In genomic region chr2:146214715-146215114, GRCm38 (mm10) we compare ENCODE assay signal across 10 mouse cellular contexts. TPM values are rescaled to one million over a fixed set of nuclear protein-coding genes. Genes with fewer than 3 reads are reported as not detected.
DNase-seq lines count a peak whose midpoint lies in the region; ATAC-seq and TF ChIP-seq lines count a peak whose summit lies in the region.
"Had no signal": no experiment of that assay in that cellular context is flagged by ENCODE, and none has a peak within 500 bp of the region (broad histone marks: within the 10 kb centered on the region; RNA-seq: fewer than 3 reads in every experiment).

No protein-coding gene starts in this region.

- peak; percentile 54 for DNase-seq in layer of hippocampus, adult 11-12 months (ENCODE audit: low spot score)
- DNase-seq in layer of hippocampus, adult 9-10 months (ENCODE audit: low spot score), result no peak
- peak; percentile 65 for DNase-seq in NIH3T3 (ENCODE audit: low read depth)
- DNase-seq in lung, postnatal 14 days, result peak; percentile 22
- DNase-seq in skeletal muscle tissue, adult 2 months (ENCODE audit: low read depth, low spot score), result peak; percentile 21
- no peak for DNase-seq in urinary bladder, postnatal 10 days (ENCODE audit: low spot score)

- WGBS in intestine, embryonic 16.5 days, result 2% methylated on average over 9 of the region's 9 CpGs

- no peaks in the 10 kb centered on the region for H3K9me3 ChIP-seq in intestine, embryonic 16.5 days (ENCODE audit: control insufficient read depth, low read length)
- H3K9me3 ChIP-seq: embryonic facial prominence, embryonic 15.5 days; limb, embryonic 12.5 days had no signal

- H3K27me3 ChIP-seq in intestine, embryonic 16.5 days (replicated peaks; ENCODE audit: control insufficient read depth, insufficient read depth, low read length), result peaks cover 33% of the 10 kb centered on the region

- TF ChIP-seq POLR2A in cortical plate, adult 2 months (IDR thresholded peaks at IDR 0.05; ENCODE audit: extremely low read depth, insufficient read depth, low read length), result no peak

- peak; percentile 85 for TF ChIP-seq CTCF in cortical plate, adult 2 months (IDR thresholded peaks at IDR 0.05; ENCODE audit: extremely low read depth, insufficient read depth, low read length)

- H3K4me2 ChIP-seq in intestine, embryonic 16.5 days (ENCODE audit: low read depth, low read length), result no peak overlapping the region
- H3K4me2 ChIP-seq: embryonic facial prominence, embryonic 15.5 days; limb, embryonic 12.5 days had no signal

- H3K4me3 ChIP-seq in cortical plate, adult 2 months (ENCODE audit: insufficient read depth, low read length), result no peak overlapping the region
- no peak overlapping the region for H3K4me3 ChIP-seq in intestine, embryonic 16.5 days (ENCODE audit: low read length)
- H3K4me3 ChIP-seq: embryonic facial prominence, embryonic 15.5 days; limb, embryonic 12.5 days had no signal

- peak; percentile 39; the same call in 1 of the 2 replicates for ATAC-seq in intestine, embryonic 16.5 days

- peaks cover 3% of the 10 kb centered on the region; the same call in 1 of the 2 replicates for H3K4me1 ChIP-seq in cortical plate, adult 2 months (ENCODE audit: control insufficient read depth, insufficient read depth, low read length)
- H3K4me1 ChIP-seq in intestine, embryonic 16.5 days (ENCODE audit: control insufficient read depth, insufficient read depth, low read length), result peaks cover 5% of the 10 kb centered on the region; the same call in 1 of the 2 replicates

- no peaks in the 10 kb centered on the region for H3K36me3 ChIP-seq in intestine, embryonic 16.5 days (ENCODE audit: control insufficient read depth, insufficient read depth, low read length)
- H3K36me3 ChIP-seq: embryonic facial prominence, embryonic 15.5 days; limb, embryonic 12.5 days had no signal

- H3K9ac ChIP-seq in intestine, embryonic 16.5 days (ENCODE audit: low read depth, low read length), result no peak overlapping the region
- H3K9ac ChIP-seq: embryonic facial prominence, embryonic 15.5 days; limb, embryonic 12.5 days had no signal

- no peak overlapping the region for H3K27ac ChIP-seq in cortical plate, adult 2 months (ENCODE audit: insufficient read depth, low read length)
- no peak overlapping the region for H3K27ac ChIP-seq in intestine, embryonic 16.5 days (ENCODE audit: low read length)
- H3K27ac ChIP-seq: embryonic facial prominence, embryonic 15.5 days; limb, embryonic 12.5 days had no signal

RNA-seq across cellular contexts. Expression of gene Insm1, which starts 7.0 kb away (rescaled TPM):
- polyA plus RNA-seq in cortical plate, adult 2 months (2012; rRNA removed), result 3.4 and 4.5 TPM in 2 replicates
- polyA plus RNA-seq in intestine, embryonic 16.5 days (2015; fragmentation: Nextera tagmentation; extraction: Ambion mirVana), result 0.35 and 0.54 TPM in 2 replicates
- polyA plus RNA-seq: limb, embryonic 12.5 days had no signal

Comparison
In these comparisons a context has a peak if more than half of its experiments do, and no peak if none do; other contexts are left out.
1. DNase-seq: peak in layer of hippocampus, adult 11-12 months (single experiment), NIH3T3 (single experiment), lung, postnatal 14 days (single experiment) and skeletal muscle tissue, adult 2 months (single experiment); none in layer of hippocampus, adult 9-10 months (single experiment) and urinary bladder, postnatal 10 days (single experiment).